Mouse (Mus musculus): ENCODE data around the gene Pigw.

- TF ChIP-seq CTCF (conservative IDR thresholded peaks at IDR 0.05; ENCODE audit: low read length) (no peak), NANOG (IDR thresholded peaks at IDR 0.05; ENCODE audit: borderline replicate concordance, low read length) (no peak)
Measured at GRCm38 (mm10) chr11:84886236-84886635, 6.2 kb upstream of the Pigw start.
